Mouse (Mus musculus): ENCODE data around the gene Amph.
"Not testable (repeated sequence)": the region's sequence is repeated elsewhere in the genome, so short reads cannot be mapped to it uniquely, and the experiment has no call there.

The Amph gene

DNA sequence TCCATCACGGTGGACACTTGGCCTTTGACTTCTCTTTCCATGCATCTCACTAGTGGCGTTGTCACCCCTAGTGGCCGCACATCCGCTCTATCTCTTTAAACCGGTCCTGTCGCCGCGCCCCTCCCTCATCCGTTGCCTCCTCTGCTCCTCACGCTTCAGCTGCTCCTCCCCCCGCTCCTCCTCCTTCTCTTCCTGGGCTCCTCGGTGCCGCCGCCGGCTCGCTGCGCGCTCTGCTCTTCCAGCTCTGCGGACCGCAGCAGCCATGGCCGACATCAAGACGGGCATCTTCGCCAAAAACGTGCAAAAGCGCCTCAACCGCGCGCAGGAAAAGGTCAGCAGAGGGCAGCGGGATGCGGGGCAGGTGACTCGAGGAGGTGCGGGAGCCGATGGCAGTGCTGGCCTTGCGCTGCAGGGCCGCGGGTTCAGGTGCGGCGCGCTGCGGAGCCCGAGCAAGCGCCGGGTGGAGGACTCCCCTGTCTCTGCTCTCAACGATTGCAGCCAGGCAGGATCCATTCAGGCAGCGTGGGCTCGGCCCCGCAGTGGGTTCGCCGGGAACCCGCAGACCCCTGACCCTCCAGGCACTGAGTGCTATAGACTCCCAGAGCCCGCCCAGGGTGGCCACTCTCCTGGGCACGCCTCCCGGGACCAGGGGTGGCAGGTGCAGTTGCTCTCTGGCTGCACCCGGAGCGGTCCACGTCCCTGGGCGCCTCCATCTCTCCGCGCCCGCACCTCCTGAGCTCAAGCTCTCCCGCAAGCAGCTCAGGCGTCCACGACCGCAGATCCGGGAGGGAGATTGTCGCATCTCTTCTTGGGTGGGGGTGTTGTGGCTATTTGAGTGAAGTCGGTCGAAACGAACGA lies at the start of gene Amph:
Amph (plus strand) TSS at position 35 of the 858 bp plus-strand sequence.
- DNase-seq (ENCODE audit: low spot score in 2 of 2) = peak; percentile 7 to 20

DNA sequence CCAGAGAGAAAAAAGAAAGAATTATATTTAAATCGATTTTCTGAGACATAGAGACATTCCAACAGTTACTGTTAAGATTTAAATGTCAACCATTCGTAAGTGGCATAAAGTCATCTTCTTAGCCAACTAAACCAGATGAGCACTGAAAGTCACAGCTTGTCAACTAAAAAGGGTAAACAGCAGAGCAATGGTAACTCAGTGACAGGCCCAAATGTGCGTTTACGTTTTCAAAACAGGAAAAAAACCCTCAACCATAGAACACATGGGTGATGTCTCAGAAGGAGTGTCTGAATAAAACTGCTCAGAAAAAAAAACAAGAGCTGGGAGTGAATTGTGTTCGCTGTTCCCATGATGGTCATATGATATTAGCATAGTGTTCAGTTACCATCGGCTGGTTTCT lies 44.4 kb upstream of the Amph start:
- no peak for DNase-seq (ENCODE audit: low spot score in 2 of 2)

- DNase-seq (ENCODE audit: low spot score in 2 of 2) = no peak
Observed at GRCm38 (mm10) chr13:18914774-18915173, 33.2 kb upstream of the Amph start.

GRCm38 (mm10) chr13:18933191-18933590 lies 14.8 kb upstream of the Amph start:
- DNase-seq (ENCODE audit: low spot score in 2 of 2) = not testable (repeated sequence)

DNA sequence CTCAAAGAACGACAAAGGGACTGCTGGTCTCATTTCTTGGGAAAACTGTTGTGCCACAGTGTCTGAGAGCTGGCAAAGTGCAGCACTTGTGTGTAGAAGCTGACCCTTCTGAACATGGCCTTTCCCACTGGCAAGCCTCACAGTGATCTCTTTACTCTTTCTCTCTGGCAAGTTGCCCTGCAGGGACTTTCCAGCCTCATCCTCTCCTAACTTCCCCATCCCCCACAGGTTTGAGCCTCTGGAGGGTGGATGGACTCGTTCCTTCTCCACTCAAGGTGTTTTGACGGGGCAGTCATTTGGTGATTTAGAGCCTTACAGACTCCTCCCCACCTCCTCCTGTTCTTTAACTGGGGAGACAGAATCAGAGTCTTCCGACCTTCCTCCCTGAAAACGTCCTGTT lies 319 bp upstream of the Amph start:
- no peak for DNase-seq (ENCODE audit: low spot score in 2 of 2)

DNA sequence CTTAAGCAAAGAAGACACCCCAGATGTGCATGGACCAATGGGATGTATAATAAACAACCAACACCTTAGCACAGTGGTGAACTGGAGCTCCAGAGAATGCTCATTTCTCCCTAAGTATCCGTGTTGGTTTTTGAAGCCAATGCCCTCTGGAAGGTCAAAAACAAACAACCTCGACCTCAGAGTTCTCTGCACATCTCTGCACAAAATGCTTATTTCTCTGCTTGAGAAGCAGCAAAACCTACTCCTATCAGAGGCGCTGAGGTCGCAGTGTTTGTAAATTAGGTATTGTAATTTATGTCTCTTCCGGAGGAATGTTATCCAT lies 985 bp downstream of the Amph start:
- no peak for DNase-seq (ENCODE audit: low spot score in 2 of 2)

- no peak for DNase-seq (ENCODE audit: low spot score in 2 of 2)
Observed at GRCm38 (mm10) chr13:18949626-18950200, 1.7 kb downstream of the Amph start.

DNA sequence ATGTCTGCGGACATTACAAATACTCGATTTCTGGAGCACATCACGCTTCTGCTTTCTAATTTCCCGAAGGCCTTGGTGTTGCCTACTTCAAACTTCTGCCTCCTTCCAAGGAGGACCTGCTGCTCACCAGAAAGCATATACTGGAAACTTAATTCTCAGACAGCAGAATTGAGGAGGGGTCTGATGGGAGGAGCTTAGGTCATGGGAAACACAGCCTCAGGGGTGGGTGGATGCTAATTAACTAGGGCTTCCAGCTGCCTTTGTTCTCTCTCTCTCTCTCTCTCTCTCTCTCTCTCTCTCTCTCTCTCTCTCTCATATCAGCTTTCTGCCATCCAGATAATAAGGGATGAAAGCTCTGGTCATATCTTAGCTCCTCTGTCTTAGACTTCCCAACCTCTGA lies 5.6 kb downstream of the Amph start:
- no peak for DNase-seq (ENCODE audit: low spot score in 2 of 2)

- no peak for DNase-seq (ENCODE audit: low spot score in 2 of 2)
Observed at GRCm38 (mm10) chr13:18956065-18956913, 8.3 kb downstream of the Amph start.

GRCm38 (mm10) chr13:18957028-18957427 lies 9.0 kb downstream of the Amph start:
- no peak for DNase-seq (ENCODE audit: low spot score in 2 of 2)

- no peak for DNase-seq (ENCODE audit: low spot score in 2 of 2)
Observed at GRCm38 (mm10) chr13:18972571-18972970, 24.6 kb downstream of the Amph start.

DNA sequence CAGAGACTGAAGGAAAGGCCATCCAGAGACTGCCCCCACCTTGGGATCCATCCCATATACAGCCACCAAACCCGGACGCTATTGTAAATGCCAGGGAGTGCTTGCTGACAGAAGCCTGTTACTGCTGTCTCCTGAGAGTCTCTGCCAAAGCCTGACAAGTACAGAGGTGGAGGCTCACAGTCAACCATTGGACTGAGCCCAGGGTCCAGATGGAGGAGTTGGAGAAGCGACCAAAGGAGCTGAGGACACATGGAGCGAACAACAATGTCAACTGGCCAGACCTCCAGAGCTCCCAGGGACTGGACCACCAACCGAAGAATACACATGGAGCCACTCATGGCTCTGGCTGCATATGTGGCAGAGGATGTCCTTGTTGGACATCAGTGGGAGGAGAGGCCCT lies 26.3 kb downstream of the Amph start:
- DNase-seq (ENCODE audit: low spot score in 2 of 2) = no peak

DNA sequence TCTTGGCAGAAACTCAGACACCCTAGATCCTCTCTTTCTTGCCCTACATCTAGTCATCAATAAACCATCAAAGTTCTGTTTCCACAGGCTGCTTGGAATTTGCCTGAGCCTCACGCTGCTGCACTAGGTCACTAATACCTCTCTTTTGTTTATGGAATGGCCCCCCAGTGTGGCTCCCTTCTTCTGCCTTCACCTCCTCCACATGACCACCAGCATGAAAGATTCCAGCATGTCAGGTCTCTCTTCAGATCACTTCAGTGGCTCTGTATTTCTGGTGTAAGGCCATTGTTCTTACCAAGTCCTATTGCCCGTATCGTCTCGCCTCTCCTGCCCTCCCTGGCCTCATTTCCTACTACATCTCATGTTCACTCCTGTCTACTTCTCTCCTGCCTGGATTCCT lies 39.3 kb downstream of the Amph start:
- DNase-seq (ENCODE audit: low spot score in 2 of 2) = no peak

GRCm38 (mm10) chr13:18988323-18988722 lies 40.3 kb downstream of the Amph start:
- no peak for DNase-seq (ENCODE audit: low spot score in 2 of 2)

- DNase-seq (ENCODE audit: low spot score in 2 of 2) = no peak
Observed at GRCm38 (mm10) chr13:18989185-18989714, 41.2 kb downstream of the Amph start.

DNA sequence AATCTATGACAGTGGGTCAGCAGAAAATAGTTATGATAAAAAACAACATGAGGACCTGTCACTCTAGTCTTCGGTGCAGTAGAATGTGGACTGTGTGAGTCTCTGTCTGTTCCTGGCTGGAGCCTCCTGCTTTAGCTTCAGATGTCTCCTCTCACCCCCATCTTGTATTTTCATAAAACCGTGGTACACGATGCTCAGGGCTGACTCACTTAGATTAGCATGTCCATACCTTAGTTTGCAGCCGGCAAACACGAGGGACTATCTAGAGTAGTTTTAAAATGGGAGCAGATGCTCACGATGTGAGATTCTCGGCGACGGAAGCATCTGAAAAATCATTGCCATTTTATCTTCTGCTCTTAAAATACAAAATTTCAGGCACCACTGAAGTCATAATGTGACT lies 54.5 kb downstream of the Amph start:
- DNase-seq (ENCODE audit: low spot score in 2 of 2) = no peak

- DNase-seq (ENCODE audit: low spot score in 2 of 2) = no peak
Observed at GRCm38 (mm10) chr13:19004406-19004805, 56.4 kb downstream of the Amph start.

GRCm38 (mm10) chr13:19008440-19008839 lies 60.4 kb downstream of the Amph start:
- no peak for DNase-seq (ENCODE audit: low spot score in 2 of 2)

DNA sequence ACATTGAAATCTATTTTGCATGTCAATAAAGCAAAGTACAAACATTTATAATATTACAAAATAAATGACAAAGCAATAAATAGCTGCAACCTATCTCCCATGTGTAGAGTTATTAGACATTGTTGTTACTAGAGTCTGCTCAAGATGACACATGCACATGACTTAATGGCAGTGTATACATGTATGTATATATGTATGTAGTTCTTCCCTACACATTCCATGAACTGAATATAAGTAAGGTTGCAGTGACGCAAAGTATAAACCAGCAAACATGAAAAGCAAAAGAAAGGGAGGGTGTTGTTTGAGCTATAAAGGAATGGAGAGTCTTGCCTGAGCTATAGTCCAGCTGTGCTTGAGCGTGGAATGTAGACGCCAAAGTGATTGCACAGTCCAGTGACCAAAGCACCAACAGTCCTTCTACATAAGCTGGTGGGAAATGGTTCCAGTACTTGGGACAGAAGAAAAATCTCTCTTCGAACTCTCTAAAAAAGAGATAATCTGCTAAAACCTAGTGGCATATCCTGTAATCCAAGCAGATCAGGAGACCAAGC lies 66.9 kb downstream of the Amph start:
- no peak for DNase-seq (ENCODE audit: low spot score in 2 of 2)

DNA sequence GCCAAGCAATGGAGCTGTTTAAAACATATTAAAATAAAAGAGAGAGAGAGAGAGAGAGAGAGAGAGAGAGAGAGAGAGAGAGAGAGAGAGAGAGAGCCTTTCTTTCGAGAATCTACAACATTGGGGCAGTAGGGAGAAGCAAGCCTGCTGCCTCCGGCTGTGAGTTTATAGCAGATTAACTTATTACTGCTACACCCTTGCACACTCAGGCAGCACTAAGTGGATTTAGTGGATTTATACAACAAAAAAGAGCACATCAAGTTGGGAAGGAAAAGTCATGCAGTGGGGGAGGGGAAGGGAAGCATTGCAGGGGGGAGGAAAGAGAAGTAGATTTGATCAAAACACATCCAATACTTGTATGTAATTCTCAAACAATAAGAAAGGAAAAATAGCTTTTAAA lies 73.5 kb downstream of the Amph start:
- DNase-seq (ENCODE audit: low spot score in 2 of 2) = no peak

- DNase-seq (ENCODE audit: low spot score in 2 of 2) = no peak
Observed at GRCm38 (mm10) chr13:19022310-19022709, 74.3 kb downstream of the Amph start.

DNA sequence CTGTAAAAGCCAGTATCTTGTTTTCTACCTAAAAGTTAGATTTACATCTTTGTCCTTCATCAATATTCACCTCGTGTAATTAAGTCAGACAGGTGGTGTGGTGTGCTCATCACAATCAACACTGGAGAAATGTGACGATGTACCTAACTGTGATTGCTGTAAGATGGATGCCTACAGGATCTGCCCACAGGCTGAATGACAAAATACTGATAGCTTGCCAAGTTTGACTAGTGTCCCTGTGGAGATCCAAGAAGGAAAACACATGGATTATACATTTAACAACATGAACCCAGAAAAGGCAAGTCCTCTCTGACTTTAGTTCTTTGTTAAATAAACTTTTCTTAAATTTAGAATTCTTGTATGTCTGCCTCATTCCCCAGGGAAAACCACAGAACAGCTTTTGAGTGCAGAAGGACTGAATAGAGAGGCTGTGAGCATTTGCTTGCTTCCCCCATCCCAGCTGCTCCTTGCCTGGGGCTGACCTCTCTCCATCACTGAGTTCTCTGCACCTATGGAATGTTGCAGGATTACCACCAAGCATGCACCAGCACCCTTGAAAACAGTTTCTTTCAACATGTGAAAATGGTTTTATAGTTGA lies 77.2 kb downstream of the Amph start:
- no peak for DNase-seq (ENCODE audit: low spot score in 2 of 2)
